ENCODE assay signal across 8 mouse cellular contexts in the genomic region with DNA sequence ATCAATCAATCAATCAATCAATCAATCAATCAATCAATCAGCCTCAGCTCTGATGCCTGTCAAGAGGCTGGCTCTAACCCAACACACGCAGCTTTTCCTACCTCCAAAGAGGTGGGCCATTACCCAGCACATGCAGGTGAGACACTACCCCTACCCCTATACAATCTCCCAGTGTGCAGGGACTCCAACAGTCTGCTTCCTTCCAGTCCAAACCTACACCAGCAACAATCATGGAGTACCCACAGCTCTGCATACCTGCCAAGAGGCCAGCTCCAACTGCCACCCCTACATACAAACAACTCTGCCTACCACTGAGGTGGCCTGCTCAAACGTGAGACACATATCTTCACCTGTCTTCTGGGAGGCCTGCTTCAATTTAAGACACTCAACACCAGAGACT.
A peak's percentile ranks its signal among the peaks of the same experiment; 100 is the strongest.
DNase-seq lines count a peak whose midpoint lies in the region; ATAC-seq lines count a peak whose summit lies in the region.
"Not testable (repeated sequence)": the region's sequence is repeated elsewhere in the genome, so short reads cannot be mapped to it uniquely, and the experiment has no call there.

No protein-coding gene starts in this region.

- H3K9ac ChIP-seq in embryonic facial prominence, embryonic 13.5 days; forebrain, embryonic 15.5 days (replicated peaks); heart, embryonic 16.5 days (ENCODE audit: low read length); intestine, embryonic 14.5 days (ENCODE audit: low read length); limb, embryonic 12.5 days (replicated peaks); lung, embryonic 15.5 days; midbrain, embryonic 16.5 days (ENCODE audit: low read depth, low read length); stomach, embryonic 14.5 days (replicated peaks; ENCODE audit: low read depth, low read length): not testable (repeated sequence)

- WGBS in embryonic facial prominence, embryonic 13.5 days, result 66% methylated on average over 2 of the region's 2 CpGs
- 72% methylated on average over 2 of the region's 2 CpGs for WGBS in forebrain, embryonic 15.5 days
- WGBS in heart, embryonic 16.5 days, result 53% methylated on average over 2 of the region's 2 CpGs
- 74% methylated on average over 2 of the region's 2 CpGs for WGBS in intestine, embryonic 14.5 days
- WGBS in limb, embryonic 12.5 days, result 72% methylated on average over 2 of the region's 2 CpGs
- 59% methylated on average over 2 of the region's 2 CpGs for WGBS in lung, embryonic 15.5 days
- 69% methylated on average over 2 of the region's 2 CpGs for WGBS in midbrain, embryonic 16.5 days
- 75% methylated on average over 2 of the region's 2 CpGs for WGBS in stomach, embryonic 14.5 days

- H3K27ac ChIP-seq in embryonic facial prominence, embryonic 13.5 days; forebrain, embryonic 15.5 days (replicated peaks); heart, embryonic 16.5 days (ENCODE audit: low read length); intestine, embryonic 14.5 days (ENCODE audit: low read depth); limb, embryonic 12.5 days; lung, embryonic 15.5 days; midbrain, embryonic 16.5 days (ENCODE audit: low read length); stomach, embryonic 14.5 days (ENCODE audit: low read length): not testable (repeated sequence)

- not testable (repeated sequence) for H3K27me3 ChIP-seq in embryonic facial prominence, embryonic 13.5 days; forebrain, embryonic 15.5 days; heart, embryonic 16.5 days (ENCODE audit: control insufficient read depth, insufficient read depth, low read length); intestine, embryonic 14.5 days (replicated peaks; ENCODE audit: control insufficient read depth, insufficient read depth, low read length); limb, embryonic 12.5 days; lung, embryonic 15.5 days; midbrain, embryonic 16.5 days (ENCODE audit: control insufficient read depth, insufficient read depth, low read depth, low read length); stomach, embryonic 14.5 days (ENCODE audit: control insufficient read depth, insufficient read depth, low read length)

- not testable (repeated sequence) for H3K4me3 ChIP-seq in embryonic facial prominence, embryonic 13.5 days; forebrain, embryonic 15.5 days; heart, embryonic 16.5 days (ENCODE audit: low read length); intestine, embryonic 14.5 days (ENCODE audit: low read depth, low read length); limb, embryonic 12.5 days (replicated peaks); lung, embryonic 15.5 days; midbrain, embryonic 16.5 days (ENCODE audit: low read depth, low read length); stomach, embryonic 14.5 days (ENCODE audit: low read depth, low read length)

- not testable (repeated sequence) for H3K4me1 ChIP-seq in embryonic facial prominence, embryonic 13.5 days; forebrain, embryonic 15.5 days; heart, embryonic 16.5 days (ENCODE audit: control insufficient read depth, insufficient read depth, low read length); intestine, embryonic 14.5 days (replicated peaks; ENCODE audit: control insufficient read depth, insufficient read depth, low read length); limb, embryonic 12.5 days (replicated peaks); lung, embryonic 15.5 days; midbrain, embryonic 16.5 days (ENCODE audit: control insufficient read depth, insufficient read depth, low read length); stomach, embryonic 14.5 days (ENCODE audit: control insufficient read depth, insufficient read depth, low read length)

- not testable (repeated sequence) for H3K36me3 ChIP-seq in embryonic facial prominence, embryonic 13.5 days; forebrain, embryonic 15.5 days; heart, embryonic 16.5 days (ENCODE audit: control insufficient read depth, insufficient read depth); intestine, embryonic 14.5 days (ENCODE audit: control insufficient read depth, insufficient read depth, low read length); limb, embryonic 12.5 days; lung, embryonic 15.5 days; midbrain, embryonic 16.5 days (ENCODE audit: control insufficient read depth, insufficient read depth, low read length); stomach, embryonic 14.5 days (ENCODE audit: control insufficient read depth, insufficient read depth, low read length)

- not testable (repeated sequence) for DNase-seq in intestine, embryonic 14.5 days (ENCODE audit: low spot score)

- H3K9me3 ChIP-seq in embryonic facial prominence, embryonic 13.5 days; forebrain, embryonic 15.5 days; heart, embryonic 16.5 days (replicated peaks; ENCODE audit: control insufficient read depth, low read length); intestine, embryonic 14.5 days (ENCODE audit: control insufficient read depth, low read length); limb, embryonic 12.5 days; lung, embryonic 15.5 days; midbrain, embryonic 16.5 days (replicated peaks; ENCODE audit: control insufficient read depth, low read length, poor library complexity, severe bottlenecking); stomach, embryonic 14.5 days (ENCODE audit: control insufficient read depth, low read depth, low read length): not testable (repeated sequence)

- H3K4me2 ChIP-seq in embryonic facial prominence, embryonic 13.5 days; forebrain, embryonic 15.5 days (replicated peaks); heart, embryonic 16.5 days (ENCODE audit: low read depth, low read length); intestine, embryonic 14.5 days (ENCODE audit: low read length); limb, embryonic 12.5 days; lung, embryonic 15.5 days; midbrain, embryonic 16.5 days (ENCODE audit: low read length); stomach, embryonic 14.5 days (replicated peaks; ENCODE audit: low read depth, low read length): not testable (repeated sequence)

- peak; percentile 77 for ATAC-seq in embryonic facial prominence, embryonic 13.5 days (ENCODE audit: insufficient number of reproducible peaks, insufficient read depth, low FRiP score, low TSS enrichment, low read depth)
- ATAC-seq in forebrain, embryonic 15.5 days (replicated peaks), result 0 out of 2 replicates have a peak, but pooled peaks have one; percentile 58
- ATAC-seq in heart, embryonic 16.5 days (replicated peaks; ENCODE audit: extremely low read depth, insufficient read depth, low FRiP score), result peak; percentile 66; the same call in 1 of the 2 replicates
- ATAC-seq in intestine, embryonic 14.5 days (replicated peaks; ENCODE audit: low FRiP score, low TSS enrichment, low read depth), result peak; percentile 84
- peak; percentile 84 for ATAC-seq in limb, embryonic 12.5 days (ENCODE audit: insufficient number of reproducible peaks, insufficient read depth, low FRiP score, low TSS enrichment, low read depth)
- peak; percentile 73 for ATAC-seq in lung, embryonic 15.5 days (ENCODE audit: borderline replicate concordance, extremely low read depth, low FRiP score, low TSS enrichment)
- ATAC-seq in midbrain, embryonic 16.5 days, result peak; percentile 68; the same call in 1 of the 2 replicates
- peak; percentile 67 for ATAC-seq in stomach, embryonic 14.5 days (ENCODE audit: insufficient number of reproducible peaks, insufficient read depth, low FRiP score, low read depth)
